Mouse (Mus musculus): ENCODE data around the gene Trim12a.
"Not testable (repeated sequence)": the region's sequence is repeated elsewhere in the genome, so short reads cannot be mapped to it uniquely, and the experiment has no call there.

GRCm38 (mm10) chr7:104265335-104265734 lies 49.9 kb downstream of the Trim12a start:
- not testable (repeated sequence) for TF ChIP-seq POLR2A, CTCF (IDR thresholded peaks at IDR 0.05; ENCODE audit: extremely low read depth, insufficient read depth, low read length)

Measured in cortical plate, adult 2 months (tissue).